Mouse (Mus musculus): Measurements from ENCODE around the gene Nlgn3. TPM values are rescaled to one million over a fixed set of nuclear protein-coding genes. Genes with fewer than 3 reads are reported as not detected.

The Nlgn3 gene
- polyA plus RNA-seq, 2 experiments: 0.05 to 0.06 TPM

- no peak for DNase-seq (ENCODE audit: low read depth in 3 of 3, low spot score in 3 of 3)
- Histone ChIP-seq H3K4me2 (ENCODE audit: low read depth) (no peak overlapping the region), H3K27ac (no peak overlapping the region), H3K4me3 (ENCODE audit: insufficient read depth in 1 of 2, low read depth in 2 of 2, low read length in 2 of 2) (no peak overlapping the region), H3K9ac (replicated peaks) (no peak overlapping the region), H3K27me3 (ENCODE audit: control insufficient read depth, insufficient read depth, low read length) (no peaks in the 10 kb centered on the region), H3K36me3 (replicated peaks; ENCODE audit: control insufficient read depth, insufficient read depth, low read depth) (no peaks in the 10 kb centered on the region), H3K4me1 (replicated peaks; ENCODE audit: control insufficient read depth in 2 of 2, insufficient read depth in 2 of 2, low read length in 1 of 2) (no peaks in the 10 kb centered on the region), H3K9me3 (ENCODE audit: control insufficient read depth, low read length) (no peaks in the 10 kb centered on the region)
- ATAC-seq (ENCODE audit: insufficient read depth): no peak
- 23% methylated on average over 6 of the region's 6 CpGs for WGBS (ENCODE audit: insufficient replicate concordance)
- TF ChIP-seq CTCF (IDR thresholded peaks at IDR 0.05; ENCODE audit: low read depth): no peak
- TF ChIP-seq EP300 (IDR thresholded peaks at IDR 0.05; ENCODE audit: low read depth): no peak
These were observed 14.8 kb downstream of the Nlgn3 start for GRCm38 (mm10) chrX:101313625-101314359.

- DNase-seq (ENCODE audit: low read depth in 3 of 3, low spot score in 3 of 3) (no peak), ATAC-seq (ENCODE audit: insufficient read depth) (no peak)
- no peak overlapping the region for H3K4me2 ChIP-seq (ENCODE audit: low read depth)
- no peaks in the 10 kb centered on the region for H3K36me3 ChIP-seq (replicated peaks; ENCODE audit: control insufficient read depth, insufficient read depth, low read depth)
- no peaks in the 10 kb centered on the region for H3K27me3 ChIP-seq (ENCODE audit: control insufficient read depth, insufficient read depth, low read length)
- H3K27ac ChIP-seq: no peak overlapping the region
- no peaks in the 10 kb centered on the region for H3K9me3 ChIP-seq (ENCODE audit: control insufficient read depth, low read length)
- H3K4me3 ChIP-seq (ENCODE audit: insufficient read depth in 1 of 2, low read depth in 2 of 2, low read length in 2 of 2): no peak overlapping the region
- no peak for TF ChIP-seq CTCF (IDR thresholded peaks at IDR 0.05; ENCODE audit: low read depth)
- no peak for TF ChIP-seq EP300 (IDR thresholded peaks at IDR 0.05; ENCODE audit: low read depth)
- no peaks in the 10 kb centered on the region for H3K4me1 ChIP-seq (replicated peaks; ENCODE audit: control insufficient read depth in 2 of 2, insufficient read depth in 2 of 2, low read length in 1 of 2)
- no peak overlapping the region for H3K9ac ChIP-seq (replicated peaks)
- 79% methylated on average over 12 of the region's 12 CpGs for WGBS (ENCODE audit: insufficient replicate concordance)
These were observed 20.8 kb downstream of the Nlgn3 start for GRCm38 (mm10) chrX:101319775-101320174.

- Histone ChIP-seq H3K4me3 (ENCODE audit: insufficient read depth in 1 of 2, low read depth in 2 of 2, low read length in 2 of 2) (no peak overlapping the region), H3K36me3 (replicated peaks; ENCODE audit: control insufficient read depth, insufficient read depth, low read depth) (no peaks in the 10 kb centered on the region), H3K4me2 (ENCODE audit: low read depth) (no peak overlapping the region), H3K4me1 (replicated peaks; ENCODE audit: control insufficient read depth in 2 of 2, insufficient read depth in 2 of 2, low read length in 1 of 2) (peaks cover 0 to 6% of the 10 kb centered on the region in 2 experiments; a peak in 2 of 4 replicates), H3K27me3 (ENCODE audit: control insufficient read depth, insufficient read depth, low read length) (no peaks in the 10 kb centered on the region), H3K9me3 (ENCODE audit: control insufficient read depth, low read length) (no peaks in the 10 kb centered on the region), H3K9ac (replicated peaks) (no peak overlapping the region), H3K27ac (no peak overlapping the region)
- no peak for ATAC-seq (ENCODE audit: insufficient read depth)
- 48% methylated on average over 8 of the region's 8 CpGs for WGBS (ENCODE audit: insufficient replicate concordance)
- no peak for DNase-seq (ENCODE audit: low read depth in 3 of 3, low spot score in 3 of 3)
- no peak for TF ChIP-seq CTCF (IDR thresholded peaks at IDR 0.05; ENCODE audit: low read depth)
- no peak for TF ChIP-seq EP300 (IDR thresholded peaks at IDR 0.05; ENCODE audit: low read depth)
These were observed 27.3 kb downstream of the Nlgn3 start for GRCm38 (mm10) chrX:101325989-101326899.

- no peaks in the 10 kb centered on the region for H3K9me3 ChIP-seq (ENCODE audit: control insufficient read depth, low read length)
- ATAC-seq (ENCODE audit: insufficient read depth): no peak
- H3K9ac ChIP-seq (replicated peaks): no peak overlapping the region
- H3K4me3 ChIP-seq (ENCODE audit: insufficient read depth in 1 of 2, low read depth in 2 of 2, low read length in 2 of 2): no peak overlapping the region
- H3K27ac ChIP-seq: no peak overlapping the region
- peaks cover 0 to 13% of the 10 kb centered on the region in 2 experiments; a peak in 2 of 4 replicates for H3K4me1 ChIP-seq (replicated peaks; ENCODE audit: control insufficient read depth in 2 of 2, insufficient read depth in 2 of 2, low read length in 1 of 2)
- 31% methylated on average over 10 of the region's 10 CpGs for WGBS (ENCODE audit: insufficient replicate concordance)
- no peaks in the 10 kb centered on the region for H3K27me3 ChIP-seq (ENCODE audit: control insufficient read depth, insufficient read depth, low read length)
- TF ChIP-seq CTCF (IDR thresholded peaks at IDR 0.05; ENCODE audit: low read depth): peak; percentile 83
- TF ChIP-seq EP300 (IDR thresholded peaks at IDR 0.05; ENCODE audit: low read depth): no peak
- H3K4me2 ChIP-seq (ENCODE audit: low read depth): no peak overlapping the region
- DNase-seq (ENCODE audit: low read depth in 3 of 3, low spot score in 3 of 3): peak; percentile 24 to 38 (median 31)
- no peaks in the 10 kb centered on the region for H3K36me3 ChIP-seq (replicated peaks; ENCODE audit: control insufficient read depth, insufficient read depth, low read depth)
These were observed 30.5 kb downstream of the Nlgn3 start for GRCm38 (mm10) chrX:101329372-101330028.

All from liver, embryonic 14.5 days (tissue).